Comparison of ENCODE assay signal across 8 mouse cellular contexts in genomic region chrX:142966008-142966966, GRCm38 (mm10). TPM values are rescaled to one million over a fixed set of nuclear protein-coding genes. Genes with fewer than 3 reads are reported as not detected.
DNase-seq lines count a peak whose midpoint lies in the region; ATAC-seq and TF ChIP-seq lines count a peak whose summit lies in the region.

TSS of gene Ammecr1 (minus strand) at chrX:142966728.

- peak; percentile 86 for ATAC-seq in erythroid progenitor cell, adult 5-6 weeks (replicated peaks; ENCODE audit: low FRiP score, poor library complexity, severe bottlenecking)
- peak; percentile 85 for ATAC-seq in heart, embryonic 13.5 days (ENCODE audit: extremely low read depth, insufficient number of reproducible peaks, low FRiP score, low TSS enrichment)
- peak; percentile 95 for ATAC-seq in liver, embryonic 14.5 days (ENCODE audit: insufficient read depth)
- peak; percentile 93 for ATAC-seq in neural tube, embryonic 11.5 days (ENCODE audit: insufficient read depth, low FRiP score, low TSS enrichment)
- ATAC-seq in stomach, embryonic 16.5 days (ENCODE audit: insufficient read depth, low FRiP score): peak; percentile 97

- peak within 1 kb of the TSS; percentile 92 for H3K27ac ChIP-seq in brown adipose tissue, adult 24 weeks (replicated peaks; ENCODE audit: low read depth, low read length)
- H3K27ac ChIP-seq in heart, embryonic 13.5 days (replicated peaks): peak within 1 kb of the TSS; percentile 92
- H3K27ac ChIP-seq in liver, embryonic 14.5 days: peak within 1 kb of the TSS; percentile 66
- H3K27ac ChIP-seq in neural tube, embryonic 11.5 days (ENCODE audit: low read depth, low read length): peak within 1 kb of the TSS; percentile 84
- H3K27ac ChIP-seq in stomach, embryonic 16.5 days (ENCODE audit: low read length): peak within 1 kb of the TSS; percentile 82

- no peak for TF ChIP-seq EP300 in liver, embryonic 14.5 days (IDR thresholded peaks at IDR 0.05; ENCODE audit: low read depth)

- H3K4me1 ChIP-seq in brown adipose tissue, adult 24 weeks (ENCODE audit: control insufficient read depth, insufficient read depth, insufficient read length, low read length): no peaks in the 10 kb centered on the region
- H3K4me1 ChIP-seq in heart, embryonic 13.5 days: peaks cover 4% of the 10 kb centered on the region
- peaks cover 4 to 9% of the 10 kb centered on the region in 2 experiments for H3K4me1 ChIP-seq in liver, embryonic 14.5 days (replicated peaks; ENCODE audit: control insufficient read depth in 2 of 2, insufficient read depth in 2 of 2, low read length in 1 of 2)
- no peaks in the 10 kb centered on the region for H3K4me1 ChIP-seq in neural tube, embryonic 11.5 days (ENCODE audit: control insufficient read depth, insufficient read depth, low read length)
- no peaks in the 10 kb centered on the region for H3K4me1 ChIP-seq in stomach, embryonic 16.5 days (ENCODE audit: control insufficient read depth, insufficient read depth, low read length)

- no peak for TF ChIP-seq CTCF in liver, embryonic 14.5 days (IDR thresholded peaks at IDR 0.05; ENCODE audit: low read depth)

- peaks cover 16% of the 10 kb centered on the region; the same call in 1 of the 2 replicates for H3K27me3 ChIP-seq in heart, embryonic 13.5 days (replicated peaks)
- H3K27me3 ChIP-seq in liver, embryonic 14.5 days (ENCODE audit: control insufficient read depth, insufficient read depth, low read length): no peaks in the 10 kb centered on the region
- 0 out of 2 replicates have a peak, but pooled peaks cover 2% of the 10 kb centered on the region for H3K27me3 ChIP-seq in neural tube, embryonic 11.5 days (ENCODE audit: control insufficient read depth, insufficient read depth, low read length)
- no peaks in the 10 kb centered on the region for H3K27me3 ChIP-seq in stomach, embryonic 16.5 days (ENCODE audit: control insufficient read depth, insufficient read depth, low read length)

- H3K9me3 ChIP-seq in heart, embryonic 13.5 days: no peaks in the 10 kb centered on the region
- no peaks in the 10 kb centered on the region for H3K9me3 ChIP-seq in liver, embryonic 14.5 days (ENCODE audit: control insufficient read depth, low read length)
- H3K9me3 ChIP-seq in neural tube, embryonic 11.5 days (ENCODE audit: control insufficient read depth, low read length): no peaks in the 10 kb centered on the region
- no peaks in the 10 kb centered on the region for H3K9me3 ChIP-seq in stomach, embryonic 16.5 days (replicated peaks; ENCODE audit: control insufficient read depth, low read length)

- peak within 1 kb of the TSS; percentile 99 for H3K4me3 ChIP-seq in brown adipose tissue, adult 24 weeks (ENCODE audit: insufficient read depth, low read depth, low read length)
- H3K4me3 ChIP-seq in heart, embryonic 13.5 days: peak within 1 kb of the TSS; percentile 77
- H3K4me3 ChIP-seq in liver, embryonic 14.5 days (ENCODE audit: insufficient read depth in 1 of 2, low read depth in 2 of 2, low read length in 2 of 2): peak within 1 kb of the TSS; percentile 81 to 99
- peak within 1 kb of the TSS; percentile 63 for H3K4me3 ChIP-seq in neural tube, embryonic 11.5 days (ENCODE audit: low read depth, low read length)
- peak within 1 kb of the TSS; percentile 68 for H3K4me3 ChIP-seq in stomach, embryonic 16.5 days (replicated peaks; ENCODE audit: low read length)

- H3K4me2 ChIP-seq in heart, embryonic 13.5 days: peak within 1 kb of the TSS; percentile 67
- H3K4me2 ChIP-seq in liver, embryonic 14.5 days (ENCODE audit: low read depth): peak within 1 kb of the TSS; percentile 72
- peak within 1 kb of the TSS; percentile 49 for H3K4me2 ChIP-seq in neural tube, embryonic 11.5 days (ENCODE audit: low read depth)
- peak within 1 kb of the TSS; percentile 56 for H3K4me2 ChIP-seq in stomach, embryonic 16.5 days (ENCODE audit: low read depth, low read length)

- no peaks in the 10 kb centered on the region for H3K36me3 ChIP-seq in heart, embryonic 13.5 days
- H3K36me3 ChIP-seq in liver, embryonic 14.5 days (replicated peaks; ENCODE audit: control insufficient read depth, insufficient read depth, low read depth): no peaks in the 10 kb centered on the region
- H3K36me3 ChIP-seq in neural tube, embryonic 11.5 days (ENCODE audit: control insufficient read depth, insufficient read depth, low read length): no peaks in the 10 kb centered on the region
- H3K36me3 ChIP-seq in stomach, embryonic 16.5 days (ENCODE audit: control insufficient read depth, insufficient read depth, low read length): no peaks in the 10 kb centered on the region

- WGBS in heart, embryonic 13.5 days: 13% methylated on average over 60 of the region's 112 CpGs
- WGBS in liver, embryonic 14.5 days (ENCODE audit: insufficient replicate concordance): 17% methylated on average over 86 of the region's 112 CpGs
- 15% methylated on average over 55 of the region's 112 CpGs for WGBS in neural tube, embryonic 11.5 days
- WGBS in stomach, embryonic 16.5 days: 10% methylated on average over 71 of the region's 112 CpGs

- DNase-seq in CD8-positive naive resting alpha-beta T cell, adult 2 months (ENCODE audit: low read depth in 2 of 2, low spot score in 2 of 2): peak; percentile 60 to 66
- DNase-seq in kidney, postnatal 10 days: peak; percentile 85
- peak; percentile 57 to 63 (median 57) for DNase-seq in liver, embryonic 14.5 days (ENCODE audit: low read depth in 3 of 3, low spot score in 3 of 3)
- peak; percentile 81 for DNase-seq in neural tube, embryonic 11.5 days (ENCODE audit: low spot score)

- peak within 1 kb of the TSS; percentile 93 for H3K9ac ChIP-seq in heart, embryonic 13.5 days
- peak within 1 kb of the TSS; percentile 95 for H3K9ac ChIP-seq in liver, embryonic 14.5 days (replicated peaks)
- peak within 1 kb of the TSS; percentile 79 for H3K9ac ChIP-seq in neural tube, embryonic 11.5 days (ENCODE audit: low read length)
- peak within 1 kb of the TSS; percentile 83 for H3K9ac ChIP-seq in stomach, embryonic 16.5 days (ENCODE audit: low read length)

RNA-seq across cellular contexts. Expression of gene Ammecr1, which starts in this region (rescaled TPM):
- 0.87 and 1.1 TPM in 2 replicates for polyA plus RNA-seq in brown adipose tissue, adult 24 weeks (2012; ENCODE audit: insufficient read depth, insufficient read length, missing spikeins)
- total RNA-seq in erythroid progenitor cell, adult 5-6 weeks (2015; ENCODE audit: low replicate concordance): 39.6 and 79.6 TPM in 2 replicates
- 36.4 and 37.0 TPM in 2 replicates for total RNA-seq in erythroid progenitor cell, adult 5-6 weeks (2017; ENCODE audit: low replicate concordance)
- 14.6 and 16.4 TPM in 2 replicates for polyA plus RNA-seq in heart, embryonic 13.5 days (2015; fragmentation: Nextera tagmentation; extraction: Ambion mirVana)
- polyA plus RNA-seq in liver, embryonic 14.5 days (2012; rRNA removed): 3.2 and 5.0 TPM in 2 replicates
- 12.8 and 14.8 TPM in 2 replicates for polyA plus RNA-seq in liver, embryonic 14.5 days (2014; fragmentation: Nextera tagmentation; extraction: Ambion mirVana)
- polyA plus RNA-seq in neural tube, embryonic 11.5 days (2014; fragmentation: Nextera tagmentation; extraction: Ambion mirVana): 12.0 and 13.0 TPM in 2 replicates
- 9.4 and 9.8 TPM in 2 replicates for polyA plus RNA-seq in stomach, embryonic 16.5 days (2015; fragmentation: Nextera tagmentation; extraction: Ambion mirVana)

Comparison
In these comparisons a context has a peak if more than half of its experiments do, and no peak if none do; other contexts are left out.
1. Peak in every context shown above with its lines: DNase-seq, ATAC-seq, H3K4me3 ChIP-seq and H3K27ac ChIP-seq.